Mouse (Mus musculus): ENCODE results near the gene Opn1mw. TPM values are rescaled to one million over a fixed set of nuclear protein-coding genes. Genes with fewer than 3 reads are reported as not detected.

The Opn1mw gene
- polyA plus RNA-seq, 1 experiment = 0.07 TPM

DNA sequence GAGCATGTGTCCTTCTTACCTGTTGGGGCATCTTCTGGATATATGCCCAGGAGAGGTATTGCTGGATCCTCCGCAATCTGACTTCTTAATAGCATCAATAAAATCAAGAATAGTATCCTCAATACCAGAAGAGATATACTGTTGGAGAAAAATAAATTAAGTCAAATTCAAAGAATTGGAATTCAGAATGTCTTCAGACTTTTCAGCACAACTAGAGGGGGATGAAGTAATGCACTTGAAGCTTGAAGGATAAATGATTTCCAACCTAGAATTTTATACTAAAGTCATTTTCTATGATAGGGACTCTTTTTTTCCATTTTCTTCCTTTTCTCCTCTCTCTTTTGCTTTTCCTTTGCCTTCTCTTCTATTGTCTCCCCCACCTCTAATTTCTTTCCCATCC lies 40.5 kb downstream of the Opn1mw start, which contains the start of gene Tex28:
TSS of gene Tex28 (minus strand) at position 101 of the 400 bp plus-strand sequence.
- H3K27me3 ChIP-seq (ENCODE audit: control insufficient read depth, insufficient read depth, insufficient read length) = no peaks in the 10 kb centered on the region
- H3K36me3 ChIP-seq (ENCODE audit: control insufficient read depth, insufficient read depth) = no peaks in the 10 kb centered on the region
- no peaks in the 10 kb centered on the region for H3K79me2 ChIP-seq (ENCODE audit: control insufficient read depth, insufficient read depth)
- H3ac ChIP-seq (ENCODE audit: control insufficient read depth, insufficient read length, low read depth) = no peak within 1 kb of the TSS
- TF ChIP-seq MAX (IDR thresholded peaks at IDR 0.05) (no peak), CTCF (IDR thresholded peaks at IDR 0.05; ENCODE audit: control insufficient read depth, insufficient read depth, insufficient read length) (no peak), CEBPB (IDR thresholded peaks at IDR 0.05; ENCODE audit: low read depth) (no peak), MYOD1 (IDR thresholded peaks at IDR 0.05; ENCODE audit: control insufficient read depth, insufficient read length, low read depth) (no peak), MYOG (IDR thresholded peaks at IDR 0.05; ENCODE audit: control insufficient read depth, extremely low read depth, insufficient read length) (no peak)
- H3K79me3 ChIP-seq (ENCODE audit: low read depth) = no peaks in the 10 kb centered on the region
- no peak within 1 kb of the TSS for H3K4me3 ChIP-seq (ENCODE audit: insufficient read depth, poor library complexity, severe bottlenecking)

DNA sequence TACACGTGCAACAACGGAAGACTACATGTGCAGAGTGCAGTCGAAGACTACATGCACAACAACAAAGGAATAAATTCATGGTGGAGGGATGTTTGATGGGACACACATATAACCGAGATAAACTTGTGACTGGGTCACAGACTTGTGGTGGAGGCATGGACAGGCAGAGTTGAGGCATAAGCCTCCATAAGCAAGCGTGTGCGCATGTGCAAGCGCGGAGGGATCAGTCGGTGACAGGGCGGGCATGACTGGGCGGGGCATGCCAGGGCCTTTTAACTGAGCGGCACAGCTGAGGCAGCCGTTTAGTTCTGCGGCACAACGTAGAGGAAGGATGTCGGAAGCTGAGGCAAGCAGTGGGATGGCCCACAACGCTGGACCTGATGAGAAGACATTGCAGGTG lies 49.7 kb downstream of the Opn1mw start, which contains the start of gene Tktl1:
TSS of gene Tktl1 (plus strand) at position 301 of the 400 bp plus-strand sequence.
- H3ac ChIP-seq (ENCODE audit: control insufficient read depth, insufficient read length, low read depth) = no peak within 1 kb of the TSS
- peaks cover 5% of the 10 kb centered on the region for H3K27me3 ChIP-seq (ENCODE audit: control insufficient read depth, insufficient read depth, insufficient read length)
- H3K79me3 ChIP-seq (ENCODE audit: low read depth) = no peaks in the 10 kb centered on the region
- no peak within 1 kb of the TSS for H3K4me3 ChIP-seq (ENCODE audit: insufficient read depth, poor library complexity, severe bottlenecking)
- H3K79me2 ChIP-seq (ENCODE audit: control insufficient read depth, insufficient read depth) = no peaks in the 10 kb centered on the region
- no peaks in the 10 kb centered on the region for H3K36me3 ChIP-seq (ENCODE audit: control insufficient read depth, insufficient read depth)
- TF ChIP-seq MYOD1 (IDR thresholded peaks at IDR 0.05; ENCODE audit: control insufficient read depth, insufficient read length, low read depth) (no peak), MAX (IDR thresholded peaks at IDR 0.05) (no peak), MYOG (IDR thresholded peaks at IDR 0.05; ENCODE audit: control insufficient read depth, extremely low read depth, insufficient read length) (no peak), CEBPB (IDR thresholded peaks at IDR 0.05; ENCODE audit: low read depth) (no peak), USF1 (IDR thresholded peaks at IDR 0.05; ENCODE audit: low read depth) (no peak), FOSL1 (IDR thresholded peaks at IDR 0.05; ENCODE audit: insufficient read depth, low read length, poor library complexity, severe bottlenecking) (no peak), CTCF (IDR thresholded peaks at IDR 0.05; ENCODE audit: control insufficient read depth, insufficient read depth, insufficient read length) (no peak)

Other genes with a start within 250 kb of the Opn1mw start
- gene Avpr2, start 235.4 kb upstream of the Opn1mw start, polyA plus RNA-seq (2012; fragmentation: generic; extraction: Trizol) = 0.02 TPM
- 0.55 TPM for gene L1cam, start 231.4 kb upstream of the Opn1mw start, polyA plus RNA-seq (2012; fragmentation: generic; extraction: Trizol)
- gene Arhgap4, start 205.6 kb upstream of the Opn1mw start, polyA plus RNA-seq (2012; fragmentation: generic; extraction: Trizol) = 0.23 TPM
- 165 TPM for gene Naa10, start 205.5 kb upstream of the Opn1mw start, polyA plus RNA-seq (2012; fragmentation: generic; extraction: Trizol)
- gene Renbp, start 196.6 kb upstream of the Opn1mw start, polyA plus RNA-seq (2012; fragmentation: generic; extraction: Trizol) = 73.2 TPM
- gene Hcfc1, start 161.1 kb upstream of the Opn1mw start, polyA plus RNA-seq (2012; fragmentation: generic; extraction: Trizol) = 58.7 TPM
- gene Irak1, start 103.5 kb upstream of the Opn1mw start, polyA plus RNA-seq (2012; fragmentation: generic; extraction: Trizol) = 33.9 TPM
- gene Mecp2, start 7.9 kb downstream of the Opn1mw start, polyA plus RNA-seq (2012; fragmentation: generic; extraction: Trizol) = 7.0 TPM
- gene Tex28, start 40.4 kb downstream of the Opn1mw start, polyA plus RNA-seq (2012; fragmentation: generic; extraction: Trizol) = not detected
- gene Tktl1, start 49.8 kb downstream of the Opn1mw start, polyA plus RNA-seq (2012; fragmentation: generic; extraction: Trizol) = 0.01 TPM
- gene Flna, start 122.4 kb downstream of the Opn1mw start, polyA plus RNA-seq (2012; fragmentation: generic; extraction: Trizol) = 1,024 TPM
- 172 TPM for gene Emd, start 127.2 kb downstream of the Opn1mw start, polyA plus RNA-seq (2012; fragmentation: generic; extraction: Trizol)
- gene Rpl10, start 143.3 kb downstream of the Opn1mw start, polyA plus RNA-seq (2012; fragmentation: generic; extraction: Trizol) = 3,196 TPM
- gene Taz, start 154.4 kb downstream of the Opn1mw start, polyA plus RNA-seq (2012; fragmentation: generic; extraction: Trizol) = 18.1 TPM
- gene Dnase1l1, start 154.9 kb downstream of the Opn1mw start, polyA plus RNA-seq (2012; fragmentation: generic; extraction: Trizol) = 13.9 TPM
- 120 TPM for gene Atp6ap1, start 169.6 kb downstream of the Opn1mw start, polyA plus RNA-seq (2012; fragmentation: generic; extraction: Trizol)
- 95.2 TPM for gene Gdi1, start 177.5 kb downstream of the Opn1mw start, polyA plus RNA-seq (2012; fragmentation: generic; extraction: Trizol)
- gene Fam50a, start 185.6 kb downstream of the Opn1mw start, polyA plus RNA-seq (2012; fragmentation: generic; extraction: Trizol) = 45.4 TPM
- 7.9 TPM for gene Plxna3, start 201.6 kb downstream of the Opn1mw start, polyA plus RNA-seq (2012; fragmentation: generic; extraction: Trizol)
- gene Lage3, start 226.2 kb downstream of the Opn1mw start, polyA plus RNA-seq (2012; fragmentation: generic; extraction: Trizol) = 68.7 TPM
- gene Ubl4a, start 245.8 kb downstream of the Opn1mw start, polyA plus RNA-seq (2012; fragmentation: generic; extraction: Trizol) = 60.7 TPM
- gene Slc10a3, start 245.9 kb downstream of the Opn1mw start, polyA plus RNA-seq (2012; fragmentation: generic; extraction: Trizol) = 18.5 TPM